Mouse (Mus musculus): ENCODE data around the gene Itprip. TPM values are rescaled to one million over a fixed set of nuclear protein-coding genes. Genes with fewer than 3 reads are reported as not detected.

The Itprip gene
- polyA plus RNA-seq, 1 experiment from 2014 or later = 5.2 TPM

GRCm38 (mm10) chr19:47869516-47869915 is 49.6 kb downstream of the Itprip start:
- H3K9me3 ChIP-seq (ENCODE audit: control insufficient read depth, low read length) = no peaks in the 10 kb centered on the region
- H3K27me3 ChIP-seq (ENCODE audit: control insufficient read depth, insufficient read depth, low read length) = no peaks in the 10 kb centered on the region
- no peak overlapping the region for H3K9ac ChIP-seq (replicated peaks; ENCODE audit: low read length)
- peaks cover 6% of the 10 kb centered on the region; the same call in 1 of the 2 replicates for H3K4me1 ChIP-seq (ENCODE audit: control insufficient read depth, insufficient read depth, low read length)
- WGBS = 78% methylated on average over 3 of the region's 3 CpGs
- no peak overlapping the region for H3K4me2 ChIP-seq (ENCODE audit: low read length)
- H3K27ac ChIP-seq (replicated peaks; ENCODE audit: low read depth, low read length) = no peak overlapping the region
- H3K4me3 ChIP-seq (replicated peaks; ENCODE audit: low read depth, low read length) = no peak overlapping the region
- H3K36me3 ChIP-seq (ENCODE audit: control insufficient read depth, insufficient read depth, low read length) = no peaks in the 10 kb centered on the region
- ATAC-seq (ENCODE audit: low FRiP score, low TSS enrichment) (no peak), DNase-seq (no peak)

DNA sequence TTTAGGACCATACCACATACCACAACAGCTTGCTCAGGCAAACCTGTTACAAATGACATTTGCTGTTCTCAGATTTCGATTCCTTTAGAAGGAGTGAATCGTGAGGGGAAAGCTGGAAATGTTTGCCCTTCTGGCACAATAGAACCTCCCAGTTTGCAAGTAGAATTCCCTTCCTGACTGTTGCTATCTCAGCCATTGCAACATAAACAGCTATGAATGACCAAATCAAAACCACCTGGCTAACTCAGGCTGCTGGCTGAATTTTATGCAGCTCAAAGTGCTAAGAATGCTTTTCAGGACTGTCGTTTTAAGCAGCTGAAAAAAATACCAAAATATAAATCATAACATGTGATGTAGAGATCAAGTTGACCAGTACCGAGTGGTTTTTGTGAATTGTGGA is 50.1 kb downstream of the Itprip start:
- no peak for DNase-seq
- 75% methylated on average over 4 of the region's 4 CpGs for WGBS
- Histone ChIP-seq H3K9me3 (ENCODE audit: control insufficient read depth, low read length) (no peaks in the 10 kb centered on the region), H3K4me2 (ENCODE audit: low read length) (no peak overlapping the region), H3K4me3 (replicated peaks; ENCODE audit: low read depth, low read length) (no peak overlapping the region), H3K9ac (replicated peaks; ENCODE audit: low read length) (no peak overlapping the region), H3K4me1 (ENCODE audit: control insufficient read depth, insufficient read depth, low read length) (peaks cover 6% of the 10 kb centered on the region; the same call in 1 of the 2 replicates), H3K27ac (replicated peaks; ENCODE audit: low read depth, low read length) (no peak overlapping the region), H3K36me3 (ENCODE audit: control insufficient read depth, insufficient read depth, low read length) (0 out of 2 replicates have a peak, but pooled peaks cover 5% of the 10 kb centered on the region), H3K27me3 (ENCODE audit: control insufficient read depth, insufficient read depth, low read length) (no peaks in the 10 kb centered on the region)
- ATAC-seq (ENCODE audit: low FRiP score, low TSS enrichment) = no peak

DNA sequence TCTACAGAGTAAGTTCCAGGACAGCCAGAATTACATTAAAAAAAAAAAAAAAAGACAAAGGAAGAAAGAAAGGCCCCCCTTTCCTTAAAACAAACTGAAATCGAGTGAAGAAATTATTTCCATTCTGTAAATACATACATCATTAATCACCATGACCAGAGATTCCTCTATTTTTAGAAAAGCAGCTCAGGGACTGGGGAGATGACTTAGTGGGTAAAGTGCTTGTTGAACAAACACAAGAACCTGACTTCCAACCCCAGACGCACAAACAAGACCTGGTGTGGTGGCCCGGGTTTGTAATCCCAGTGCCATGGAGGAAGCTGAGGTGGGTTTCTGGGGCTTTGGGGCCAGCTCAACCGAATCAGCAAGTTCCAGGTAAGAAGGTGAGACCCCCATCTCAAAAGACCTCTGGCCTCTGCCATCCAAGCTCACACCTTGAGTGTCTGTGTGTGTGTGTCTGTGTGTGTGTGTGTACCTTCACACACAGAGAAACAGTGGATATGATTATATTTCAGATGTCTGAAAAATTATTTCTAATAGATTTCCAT is 51.4 kb downstream of the Itprip start:
- 81% methylated on average over 4 of the region's 4 CpGs for WGBS

DNA sequence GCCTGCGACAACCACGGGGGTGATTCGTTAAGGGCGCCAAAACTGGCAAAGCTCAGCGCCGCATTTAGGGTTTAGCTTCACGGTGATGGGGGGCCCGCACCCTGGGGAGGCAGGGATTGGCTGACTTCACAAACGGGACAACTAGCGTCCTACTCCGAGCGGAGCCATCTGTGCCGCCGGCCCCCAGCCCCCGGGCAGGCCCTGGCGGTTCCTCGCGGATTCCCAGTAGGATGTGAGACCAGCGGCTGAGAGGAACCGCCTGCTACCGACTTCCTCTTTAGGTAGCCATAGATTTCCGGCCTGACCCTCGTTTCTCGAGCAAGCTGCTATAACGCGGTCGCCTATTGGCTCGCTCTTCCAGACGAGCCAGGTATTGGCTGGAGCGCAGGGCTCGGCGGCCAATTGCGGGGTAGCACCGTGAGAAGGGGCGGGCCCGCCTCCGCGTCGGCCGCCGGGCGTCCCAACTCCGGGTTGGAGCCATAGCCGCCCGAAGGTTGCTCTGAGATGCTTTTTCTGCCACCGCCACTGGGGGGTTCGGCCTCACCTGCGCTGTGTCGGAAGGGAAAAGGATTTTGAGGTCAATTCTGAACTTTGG is 53.6 kb downstream of the Itprip start, which contains the start of gene Gsto2:
Gsto2 (plus strand) TSS at position 182 of the 595 bp plus-strand sequence.
- DNase-seq (peak; percentile 98), ATAC-seq (ENCODE audit: low FRiP score, low TSS enrichment) (peak; percentile 100)
- H3K4me3 ChIP-seq (replicated peaks; ENCODE audit: low read depth, low read length) = peak within 1 kb of the TSS; percentile 54
- H3K36me3 ChIP-seq (ENCODE audit: control insufficient read depth, insufficient read depth, low read length) = 0 out of 2 replicates have a peak, but pooled peaks cover 5% of the 10 kb centered on the region
- no peaks in the 10 kb centered on the region for H3K9me3 ChIP-seq (ENCODE audit: control insufficient read depth, low read length)
- H3K4me2 ChIP-seq (ENCODE audit: low read length) = peak within 1 kb of the TSS; percentile 76
- H3K27me3 ChIP-seq (ENCODE audit: control insufficient read depth, insufficient read depth, low read length) = no peaks in the 10 kb centered on the region
- H3K4me1 ChIP-seq (ENCODE audit: control insufficient read depth, insufficient read depth, low read length) = peaks cover 6% of the 10 kb centered on the region; the same call in 1 of the 2 replicates
- H3K9ac ChIP-seq (replicated peaks; ENCODE audit: low read length) = peak within 1 kb of the TSS; percentile 81
- under 1% methylated on average over 49 of the region's 49 CpGs for WGBS
- peak within 1 kb of the TSS; percentile 92 for H3K27ac ChIP-seq (replicated peaks; ENCODE audit: low read depth, low read length)

More for the DNA sequence above, 51.4 kb downstream of the Itprip start:
- Histone ChIP-seq H3K27me3 (ENCODE audit: control insufficient read depth, insufficient read depth, low read length) (no peaks in the 10 kb centered on the region), H3K4me1 (ENCODE audit: control insufficient read depth, insufficient read depth, low read length) (peaks cover 6% of the 10 kb centered on the region; the same call in 1 of the 2 replicates), H3K4me2 (ENCODE audit: low read length) (no peak overlapping the region), H3K9ac (replicated peaks; ENCODE audit: low read length) (no peak overlapping the region), H3K36me3 (ENCODE audit: control insufficient read depth, insufficient read depth, low read length) (0 out of 2 replicates have a peak, but pooled peaks cover 5% of the 10 kb centered on the region), H3K27ac (replicated peaks; ENCODE audit: low read depth, low read length) (no peak overlapping the region), H3K9me3 (ENCODE audit: control insufficient read depth, low read length) (no peaks in the 10 kb centered on the region), H3K4me3 (replicated peaks; ENCODE audit: low read depth, low read length) (no peak overlapping the region)
- DNase-seq (no peak), ATAC-seq (ENCODE audit: low FRiP score, low TSS enrichment) (no peak)

- no peak for DNase-seq
- H3K27ac ChIP-seq (replicated peaks; ENCODE audit: low read depth, low read length) = peak overlapping the region; percentile 92
- H3K4me2 ChIP-seq (ENCODE audit: low read length) = peak overlapping the region; percentile 76
- peaks cover 6% of the 10 kb centered on the region; the same call in 1 of the 2 replicates for H3K4me1 ChIP-seq (ENCODE audit: control insufficient read depth, insufficient read depth, low read length)
- ATAC-seq (ENCODE audit: low FRiP score, low TSS enrichment) = no peak
- 83% methylated on average over 7 of the region's 7 CpGs for WGBS
- peak overlapping the region; percentile 54 for H3K4me3 ChIP-seq (replicated peaks; ENCODE audit: low read depth, low read length)
- peaks cover 5% of the 10 kb centered on the region; the same call in 1 of the 2 replicates for H3K36me3 ChIP-seq (ENCODE audit: control insufficient read depth, insufficient read depth, low read length)
- H3K9ac ChIP-seq (replicated peaks; ENCODE audit: low read length) = peak overlapping the region; percentile 81
- H3K27me3 ChIP-seq (ENCODE audit: control insufficient read depth, insufficient read depth, low read length) = no peaks in the 10 kb centered on the region
- no peaks in the 10 kb centered on the region for H3K9me3 ChIP-seq (ENCODE audit: control insufficient read depth, low read length)
These were observed 54.4 kb downstream of the Itprip start for GRCm38 (mm10) chr19:47864721-47865120.

- H3K4me1 ChIP-seq (ENCODE audit: control insufficient read depth, insufficient read depth, low read length) = peaks cover 6% of the 10 kb centered on the region; the same call in 1 of the 2 replicates
- ATAC-seq (ENCODE audit: low FRiP score, low TSS enrichment) (no peak), DNase-seq (no peak)
- no peaks in the 10 kb centered on the region for H3K9me3 ChIP-seq (ENCODE audit: control insufficient read depth, low read length)
- peaks cover 12% of the 10 kb centered on the region; the same call in 1 of the 2 replicates for H3K36me3 ChIP-seq (ENCODE audit: control insufficient read depth, insufficient read depth, low read length)
- H3K4me2 ChIP-seq (ENCODE audit: low read length) = no peak overlapping the region
- H3K27ac ChIP-seq (replicated peaks; ENCODE audit: low read depth, low read length) = no peak overlapping the region
- H3K4me3 ChIP-seq (replicated peaks; ENCODE audit: low read depth, low read length) = no peak overlapping the region
- H3K27me3 ChIP-seq (ENCODE audit: control insufficient read depth, insufficient read depth, low read length) = no peaks in the 10 kb centered on the region
- no peak overlapping the region for H3K9ac ChIP-seq (replicated peaks; ENCODE audit: low read length)
- WGBS = 97% methylated on average over 9 of the region's 9 CpGs
These were observed 55.0 kb downstream of the Itprip start for GRCm38 (mm10) chr19:47864051-47864450.

DNA sequence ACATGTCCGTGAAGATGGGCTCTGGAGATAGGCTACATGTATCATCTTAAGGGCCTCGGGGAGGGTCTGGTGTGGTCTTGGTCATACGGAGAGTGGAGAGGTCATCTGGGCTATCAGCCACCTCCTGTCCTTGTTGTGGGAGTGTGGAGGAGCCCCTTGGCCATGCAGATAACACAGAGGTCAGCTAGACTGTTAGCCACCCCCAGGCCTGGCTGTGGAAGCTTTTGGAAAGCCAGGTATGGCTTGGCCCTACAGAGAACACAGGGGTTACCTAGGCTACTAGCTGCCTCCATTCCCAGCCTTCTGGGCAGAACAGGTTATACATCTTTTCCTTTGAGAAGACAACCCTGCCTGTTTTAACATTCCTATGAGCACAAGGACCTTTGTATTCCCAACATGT is 56.5 kb downstream of the Itprip start:
- DNase-seq = no peak
- WGBS = 94% methylated on average over 3 of the region's 3 CpGs

DNA sequence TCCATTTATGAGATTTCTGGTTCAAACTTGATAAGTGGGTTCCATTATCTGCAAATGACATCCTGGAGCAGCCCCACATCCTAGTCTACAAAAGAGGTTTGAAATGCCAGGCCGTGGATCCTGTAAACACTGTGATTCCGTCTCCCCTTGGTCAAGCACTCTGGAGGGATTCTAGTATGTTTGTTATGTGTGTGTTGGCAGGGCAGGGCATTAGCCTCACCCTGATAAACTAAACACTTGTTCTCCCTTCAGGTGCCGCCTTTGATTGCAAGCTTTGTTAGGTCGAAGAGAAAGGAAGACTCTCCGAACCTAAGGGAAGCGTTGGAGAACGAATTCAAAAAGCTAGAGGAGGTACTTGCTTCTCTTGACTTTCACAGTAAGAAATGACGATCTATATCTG is 59.9 kb downstream of the Itprip start:
- H3K27ac ChIP-seq (replicated peaks; ENCODE audit: low read depth, low read length) = no peak overlapping the region
- H3K27me3 ChIP-seq (ENCODE audit: control insufficient read depth, insufficient read depth, low read length) = no peaks in the 10 kb centered on the region
- 95% methylated on average over 8 of the region's 8 CpGs for WGBS
- DNase-seq (no peak), ATAC-seq (ENCODE audit: low FRiP score, low TSS enrichment) (no peak)
- H3K4me2 ChIP-seq (ENCODE audit: low read length) = no peak overlapping the region
- peaks cover 4% of the 10 kb centered on the region for H3K4me1 ChIP-seq (ENCODE audit: control insufficient read depth, insufficient read depth, low read length)
- H3K9me3 ChIP-seq (ENCODE audit: control insufficient read depth, low read length) = no peaks in the 10 kb centered on the region
- H3K36me3 ChIP-seq (ENCODE audit: control insufficient read depth, insufficient read depth, low read length) = peaks cover 9% of the 10 kb centered on the region; the same call in 1 of the 2 replicates
- H3K9ac ChIP-seq (replicated peaks; ENCODE audit: low read length) = no peak overlapping the region
- H3K4me3 ChIP-seq (replicated peaks; ENCODE audit: low read depth, low read length) = no peak overlapping the region

More for the DNA sequence above, 56.5 kb downstream of the Itprip start:
- H3K4me1 ChIP-seq (ENCODE audit: control insufficient read depth, insufficient read depth, low read length) = peaks cover 6% of the 10 kb centered on the region; the same call in 1 of the 2 replicates
- H3K27ac ChIP-seq (replicated peaks; ENCODE audit: low read depth, low read length) = no peak overlapping the region
- no peak overlapping the region for H3K9ac ChIP-seq (replicated peaks; ENCODE audit: low read length)
- no peak overlapping the region for H3K4me2 ChIP-seq (ENCODE audit: low read length)
- no peak overlapping the region for H3K4me3 ChIP-seq (replicated peaks; ENCODE audit: low read depth, low read length)
- no peaks in the 10 kb centered on the region for H3K9me3 ChIP-seq (ENCODE audit: control insufficient read depth, low read length)
- peaks cover 12% of the 10 kb centered on the region; the same call in 1 of the 2 replicates for H3K36me3 ChIP-seq (ENCODE audit: control insufficient read depth, insufficient read depth, low read length)
- H3K27me3 ChIP-seq (ENCODE audit: control insufficient read depth, insufficient read depth, low read length) = no peaks in the 10 kb centered on the region
- ATAC-seq (ENCODE audit: low FRiP score, low TSS enrichment) = no peak

All from midbrain, embryonic 14.5 days (tissue).